Mouse (Mus musculus): ENCODE measurements around the gene Ppfibp1. TPM values are rescaled to one million over a fixed set of nuclear protein-coding genes. Genes with fewer than 3 reads are reported as not detected.

Gene Ppfibp1
- polyA plus RNA-seq, 1 experiment from 2014 or later = 25.0 TPM

- Histone ChIP-seq H3K27ac (replicated peaks) (no peak overlapping the region), H3K9ac (replicated peaks) (no peak overlapping the region), H3K4me2 (replicated peaks) (no peak overlapping the region), H3K9me3 (no peaks in the 10 kb centered on the region), H3K4me3 (no peak overlapping the region), H3K36me3 (no peaks in the 10 kb centered on the region), H3K27me3 (peaks cover 2% of the 10 kb centered on the region), H3K4me1 (peaks cover 6% of the 10 kb centered on the region; the same call in 1 of the 2 replicates)
- 91% methylated on average over 3 of the region's 3 CpGs for WGBS
- ATAC-seq (ENCODE audit: low FRiP score, low read depth) = no peak
Measured at GRCm38 (mm10) chr6:146884171-146884570, 4.1 kb upstream of the Ppfibp1 start.

- Histone ChIP-seq H3K9me3 (no peaks in the 10 kb centered on the region), H3K36me3 (no peaks in the 10 kb centered on the region), H3K4me2 (replicated peaks) (no peak overlapping the region), H3K4me1 (peaks cover 9% of the 10 kb centered on the region), H3K9ac (replicated peaks) (no peak overlapping the region), H3K27me3 (peaks cover 8% of the 10 kb centered on the region), H3K4me3 (no peak overlapping the region), H3K27ac (replicated peaks) (no peak overlapping the region)
- no peak for ATAC-seq (ENCODE audit: low FRiP score, low read depth)
- WGBS = 38% methylated on average over 4 of the region's 4 CpGs
Measured at GRCm38 (mm10) chr6:146884851-146885250, 3.4 kb upstream of the Ppfibp1 start.

GRCm38 (mm10) chr6:146888660-146889490, 588 bp downstream of the Ppfibp1 start:
- no peaks in the 10 kb centered on the region for H3K36me3 ChIP-seq
- peak; percentile 68 for ATAC-seq (ENCODE audit: low FRiP score, low read depth)
- H3K4me1 ChIP-seq = peaks cover 17% of the 10 kb centered on the region
- no peak overlapping the region for H3K27ac ChIP-seq (replicated peaks)
- H3K27me3 ChIP-seq = peaks cover 8% of the 10 kb centered on the region
- peak overlapping the region; percentile 82 for H3K4me2 ChIP-seq (replicated peaks)
- WGBS = 9% methylated on average over 23 of the region's 26 CpGs
- peak overlapping the region; percentile 65 for H3K4me3 ChIP-seq
- H3K9ac ChIP-seq (replicated peaks) = peak overlapping the region; percentile 68
- no peaks in the 10 kb centered on the region for H3K9me3 ChIP-seq

- H3K4me3 ChIP-seq = no peak overlapping the region
- WGBS = 60% methylated on average over 2 of the region's 2 CpGs
- no peak overlapping the region for H3K27ac ChIP-seq (replicated peaks)
- no peak for ATAC-seq (ENCODE audit: low FRiP score, low read depth)
- peaks cover 8% of the 10 kb centered on the region for H3K27me3 ChIP-seq
- H3K4me1 ChIP-seq = peaks cover 17% of the 10 kb centered on the region
- no peak overlapping the region for H3K9ac ChIP-seq (replicated peaks)
- H3K9me3 ChIP-seq = no peaks in the 10 kb centered on the region
- H3K36me3 ChIP-seq = no peaks in the 10 kb centered on the region
- H3K4me2 ChIP-seq (replicated peaks) = no peak overlapping the region
Measured at GRCm38 (mm10) chr6:146890215-146890614, 1.9 kb downstream of the Ppfibp1 start.

- H3K4me2 ChIP-seq (replicated peaks) = no peak overlapping the region
- H3K27ac ChIP-seq (replicated peaks) = no peak overlapping the region
- H3K4me3 ChIP-seq = no peak overlapping the region
- H3K4me1 ChIP-seq = peaks cover 17% of the 10 kb centered on the region
- no peak overlapping the region for H3K9ac ChIP-seq (replicated peaks)
- H3K36me3 ChIP-seq = no peaks in the 10 kb centered on the region
- no peaks in the 10 kb centered on the region for H3K9me3 ChIP-seq
- peaks cover 8% of the 10 kb centered on the region for H3K27me3 ChIP-seq
- no peak for ATAC-seq (ENCODE audit: low FRiP score, low read depth)
Measured at GRCm38 (mm10) chr6:146890633-146891032, 2.3 kb downstream of the Ppfibp1 start.

GRCm38 (mm10) chr6:146893890-146894289, 5.6 kb downstream of the Ppfibp1 start:
- no peak for ATAC-seq (ENCODE audit: low FRiP score, low read depth)
- Histone ChIP-seq H3K4me3 (no peak overlapping the region), H3K27ac (replicated peaks) (no peak overlapping the region), H3K9ac (replicated peaks) (no peak overlapping the region), H3K27me3 (peaks cover 8% of the 10 kb centered on the region), H3K36me3 (no peaks in the 10 kb centered on the region), H3K4me2 (replicated peaks) (no peak overlapping the region), H3K9me3 (no peaks in the 10 kb centered on the region), H3K4me1 (peaks cover 14% of the 10 kb centered on the region)
- WGBS = 84% methylated on average over 2 of the region's 2 CpGs

GRCm38 (mm10) chr6:146898709-146899108, 10.4 kb downstream of the Ppfibp1 start:
- Histone ChIP-seq H3K9me3 (no peaks in the 10 kb centered on the region), H3K9ac (replicated peaks) (no peak overlapping the region), H3K4me2 (replicated peaks) (no peak overlapping the region), H3K27ac (replicated peaks) (no peak overlapping the region), H3K4me3 (no peak overlapping the region), H3K36me3 (no peaks in the 10 kb centered on the region), H3K27me3 (no peaks in the 10 kb centered on the region), H3K4me1 (no peaks in the 10 kb centered on the region)
- WGBS = 83% methylated on average over 6 of the region's 6 CpGs
- ATAC-seq (ENCODE audit: low FRiP score, low read depth) = no peak

GRCm38 (mm10) chr6:146899647-146900046, 11.4 kb downstream of the Ppfibp1 start:
- no peak overlapping the region for H3K4me2 ChIP-seq (replicated peaks)
- no peaks in the 10 kb centered on the region for H3K36me3 ChIP-seq
- H3K9ac ChIP-seq (replicated peaks) = no peak overlapping the region
- no peaks in the 10 kb centered on the region for H3K4me1 ChIP-seq
- H3K27ac ChIP-seq (replicated peaks) = no peak overlapping the region
- H3K9me3 ChIP-seq = no peaks in the 10 kb centered on the region
- 77% methylated on average over 2 of the region's 2 CpGs for WGBS
- no peak overlapping the region for H3K4me3 ChIP-seq
- no peaks in the 10 kb centered on the region for H3K27me3 ChIP-seq
- ATAC-seq (ENCODE audit: low FRiP score, low read depth) = no peak

GRCm38 (mm10) chr6:146901929-146902328, 13.6 kb downstream of the Ppfibp1 start:
- Histone ChIP-seq H3K4me1 (no peaks in the 10 kb centered on the region), H3K4me3 (no peak overlapping the region), H3K9me3 (no peaks in the 10 kb centered on the region), H3K9ac (replicated peaks) (no peak overlapping the region), H3K27ac (replicated peaks) (no peak overlapping the region), H3K27me3 (no peaks in the 10 kb centered on the region), H3K36me3 (no peaks in the 10 kb centered on the region), H3K4me2 (replicated peaks) (no peak overlapping the region)
- 90% methylated on average over 4 of the region's 4 CpGs for WGBS
- ATAC-seq (ENCODE audit: low FRiP score, low read depth) = no peak

GRCm38 (mm10) chr6:146903632-146904031, 15.3 kb downstream of the Ppfibp1 start:
- Histone ChIP-seq H3K9ac (replicated peaks) (no peak overlapping the region), H3K4me3 (no peak overlapping the region), H3K27ac (replicated peaks) (no peak overlapping the region), H3K36me3 (no peaks in the 10 kb centered on the region), H3K27me3 (no peaks in the 10 kb centered on the region), H3K9me3 (no peaks in the 10 kb centered on the region), H3K4me1 (no peaks in the 10 kb centered on the region), H3K4me2 (replicated peaks) (no peak overlapping the region)
- WGBS = 88% methylated on average over 2 of the region's 2 CpGs
- no peak for ATAC-seq (ENCODE audit: low FRiP score, low read depth)

GRCm38 (mm10) chr6:146904707-146905106, 16.4 kb downstream of the Ppfibp1 start:
- H3K9ac ChIP-seq (replicated peaks) = no peak overlapping the region
- H3K27me3 ChIP-seq = no peaks in the 10 kb centered on the region
- no peak for ATAC-seq (ENCODE audit: low FRiP score, low read depth)
- no peak overlapping the region for H3K4me3 ChIP-seq
- 79% methylated on average over 3 of the region's 3 CpGs for WGBS
- H3K9me3 ChIP-seq = no peaks in the 10 kb centered on the region
- no peak overlapping the region for H3K4me2 ChIP-seq (replicated peaks)
- H3K27ac ChIP-seq (replicated peaks) = no peak overlapping the region
- no peaks in the 10 kb centered on the region for H3K4me1 ChIP-seq
- no peaks in the 10 kb centered on the region for H3K36me3 ChIP-seq

- H3K27ac ChIP-seq (replicated peaks) = no peak overlapping the region
- no peak for ATAC-seq (ENCODE audit: low FRiP score, low read depth)
- H3K36me3 ChIP-seq = no peaks in the 10 kb centered on the region
- H3K27me3 ChIP-seq = no peaks in the 10 kb centered on the region
- H3K9me3 ChIP-seq = no peaks in the 10 kb centered on the region
- no peak overlapping the region for H3K9ac ChIP-seq (replicated peaks)
- no peak overlapping the region for H3K4me2 ChIP-seq (replicated peaks)
- H3K4me1 ChIP-seq = no peaks in the 10 kb centered on the region
- 94% methylated on average over 3 of the region's 3 CpGs for WGBS
- no peak overlapping the region for H3K4me3 ChIP-seq
Measured at GRCm38 (mm10) chr6:146906000-146906786, 17.9 kb downstream of the Ppfibp1 start.
